Mouse (Mus musculus): Measurements from ENCODE around the gene Iglon5. TPM values are rescaled to one million over a fixed set of nuclear protein-coding genes. Genes with fewer than 3 reads are reported as not detected.
A peak's percentile ranks its signal among the peaks of the same experiment; 100 is the strongest.

The Iglon5 gene
- total RNA-seq, 2 experiments from 2014 or later, result 0.37 to 0.89 TPM

DNA sequence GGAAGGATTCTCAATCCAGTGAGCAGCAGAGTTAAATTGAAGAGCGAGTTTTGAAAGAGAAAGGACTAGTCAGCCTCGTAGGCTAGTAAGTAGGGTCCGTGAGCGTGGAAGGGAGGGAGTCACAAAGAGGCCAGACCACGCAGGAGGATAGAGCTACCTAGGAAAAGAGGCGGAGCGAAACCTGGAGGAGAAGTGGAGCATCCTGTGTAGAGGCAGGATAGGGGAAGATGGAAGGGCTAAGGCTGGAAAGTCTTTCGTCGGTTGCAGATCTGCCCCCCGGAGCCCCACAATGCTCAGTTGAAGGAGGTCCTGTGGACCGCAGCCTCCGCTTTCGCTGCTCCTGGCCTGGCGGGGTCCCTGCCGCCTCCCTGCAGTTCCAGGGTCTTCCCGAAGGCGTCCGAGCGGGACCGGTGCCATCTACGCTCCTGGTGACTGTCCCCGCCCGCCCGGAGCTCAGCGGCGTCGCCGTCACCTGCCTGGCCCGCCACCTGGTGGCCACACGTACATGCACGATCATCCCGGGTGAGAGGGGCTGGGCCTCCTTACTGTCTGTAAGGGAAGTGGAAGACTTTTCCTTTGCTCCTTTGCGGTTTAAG lies 23.7 kb downstream of the Iglon5 start:
- intact Hi-C loops (cut with DNase I), result loop anchor here (1.0 to 5.0 kb wide), 4 partner anchors 23 to 206 kb away; partner anchors contain the start of genes Ctu1 and Zfp658

DNA sequence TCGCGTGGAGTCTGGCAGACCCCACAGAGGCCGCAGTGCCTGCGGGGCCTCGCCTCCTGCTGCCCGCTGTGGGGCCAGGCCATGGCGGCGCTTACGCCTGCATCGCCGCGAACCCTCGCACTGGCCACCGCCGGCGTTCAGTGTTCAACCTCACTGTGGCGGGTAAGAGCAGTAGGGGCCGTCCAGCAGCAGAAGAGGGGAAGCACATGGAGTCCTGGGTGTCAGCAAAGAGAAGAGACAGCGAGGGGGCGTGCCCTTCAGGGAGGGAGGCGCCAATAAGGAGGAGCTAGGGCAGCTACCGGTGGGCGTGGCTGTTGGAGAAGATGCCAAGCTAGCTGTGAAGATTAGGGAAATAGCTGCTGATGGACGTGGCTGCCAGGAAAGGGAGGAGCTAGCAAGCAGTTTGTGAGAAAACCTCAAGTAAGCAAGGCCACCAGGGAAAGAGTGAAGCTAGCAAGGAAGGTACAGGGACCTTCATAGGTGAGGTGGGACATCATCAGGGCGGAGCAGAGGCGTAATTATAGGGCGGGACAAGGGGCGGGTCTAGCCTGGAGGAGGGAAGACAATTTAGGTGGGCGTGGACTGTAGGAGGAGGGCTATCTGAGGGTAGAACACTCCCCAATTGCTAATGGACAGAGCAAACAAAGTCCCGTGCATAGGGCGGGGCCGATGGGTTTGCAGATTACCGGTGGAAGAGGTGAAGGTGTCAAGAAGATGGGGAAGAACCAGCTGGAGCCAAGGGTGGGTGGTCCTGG lies 24.4 kb downstream of the Iglon5 start:
- intact Hi-C loops (cut with DNase I), result loop anchor here (1.0 to 5.0 kb wide), 4 partner anchors 23 to 207 kb away; partner anchors contain the start of genes Ctu1 and Zfp658
- DNase-seq, result peak; percentile 92 to 94

More for the DNA sequence above, 23.7 kb downstream of the Iglon5 start:
- DNase-seq, result peak; percentile 88 to 93

DNA sequence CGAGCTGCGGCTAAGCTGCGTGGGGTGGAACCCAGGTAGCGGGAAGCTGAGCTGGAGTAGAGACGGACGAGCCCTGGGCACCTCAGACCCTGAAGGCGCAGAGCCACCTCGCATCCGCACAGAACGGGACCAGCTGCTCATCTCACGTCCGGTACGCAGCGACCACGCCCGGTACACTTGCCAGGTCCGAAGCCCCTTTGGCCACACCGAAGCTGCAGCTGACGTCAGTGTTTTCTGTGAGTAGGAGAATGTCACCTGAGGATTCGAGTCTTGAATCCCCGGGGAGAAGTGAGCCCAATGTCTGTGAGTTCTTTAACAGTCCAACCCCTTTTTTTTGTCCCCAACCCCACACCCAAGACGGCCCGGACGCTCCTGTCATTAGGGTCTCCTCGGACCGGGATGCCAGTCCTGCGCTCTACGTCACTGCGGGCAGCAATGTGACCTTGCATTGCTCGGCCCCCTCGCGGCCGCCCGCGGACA lies 25.0 kb downstream of the Iglon5 start:
- intact Hi-C loops (cut with DNase I), result loop anchor here (5.0 kb wide), 3 partner anchors 97 to 207 kb away; partner anchors contain the start of genes Ctu1 and Zfp658
- DNase-seq, result no peak

DNA sequence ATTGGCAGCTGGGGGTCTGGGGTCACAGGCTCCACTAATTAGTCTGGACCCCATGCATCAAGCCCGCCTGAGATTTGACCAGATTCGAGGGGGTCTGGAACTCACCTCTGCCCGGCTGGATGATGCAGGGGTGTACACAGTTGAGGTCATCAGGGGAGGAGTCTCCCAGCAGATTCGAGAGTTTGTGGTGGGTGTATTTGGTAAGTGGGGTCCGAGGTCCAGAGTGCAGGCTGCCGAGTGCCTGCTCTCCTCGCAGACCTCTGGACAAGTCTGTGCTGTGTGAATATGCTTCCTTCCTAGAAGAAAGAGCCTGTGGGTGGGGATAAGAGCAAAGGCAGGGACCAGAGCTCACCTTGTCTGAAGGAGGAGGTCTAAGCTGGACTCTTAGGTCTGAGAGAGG lies 25.9 kb downstream of the Iglon5 start:
- intact Hi-C loops (cut with DNase I), result loop anchor here (5.0 kb wide), 1 partner anchor 118 kb away; no protein-coding TSS in a partner anchor
- no peak for DNase-seq

DNA sequence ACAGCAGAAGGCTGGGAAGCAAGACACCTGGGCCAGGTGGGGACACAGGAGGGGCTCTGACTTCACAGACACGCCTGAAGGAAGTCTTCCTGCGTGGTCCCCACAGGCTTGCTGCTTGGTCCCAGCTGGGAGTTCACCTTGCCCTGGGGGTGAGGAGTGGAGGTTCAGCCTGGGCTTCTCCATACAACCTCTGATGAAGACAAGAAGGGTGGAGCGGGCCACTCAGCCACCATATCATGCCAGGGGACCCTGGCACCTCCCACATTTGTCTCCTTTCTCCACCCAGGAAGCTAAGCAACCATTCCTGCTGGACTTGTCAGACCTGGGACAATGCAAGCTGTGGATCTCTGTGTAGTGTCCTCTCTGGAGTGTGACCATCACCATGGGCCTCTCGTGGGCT lies 27.0 kb downstream of the Iglon5 start, which contains the start of gene Vsig10l:
Vsig10l (plus strand) TSS at position 301 of the 400 bp plus-strand sequence.
- intact Hi-C loops (cut with DNase I), result loop anchor here (5.0 kb wide), 1 partner anchor 119 kb away; no protein-coding TSS in a partner anchor

DNA sequence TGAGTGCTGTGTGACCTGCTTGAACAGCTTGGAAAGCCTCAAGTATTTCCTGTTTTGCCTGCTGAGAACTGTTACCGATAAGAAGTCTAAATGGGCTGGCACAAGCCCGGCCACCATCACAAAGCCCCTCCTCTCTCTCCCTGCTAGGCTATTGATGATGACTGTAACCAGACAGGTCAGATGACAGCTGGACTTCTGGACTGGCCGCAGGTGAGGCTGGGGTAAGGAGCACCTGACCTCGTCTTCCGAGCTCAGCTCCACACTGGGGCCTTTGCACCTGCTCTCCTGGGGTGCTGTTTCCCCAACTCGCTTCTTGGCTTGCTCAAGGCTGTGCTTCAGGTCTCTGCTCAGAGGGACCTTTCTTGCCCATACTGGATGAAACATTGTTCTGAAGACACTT lies 35.5 kb downstream of the Iglon5 start:
- intact Hi-C loops (cut with DNase I), result no loop called here
- DNase-seq, result no peak

More for the DNA sequence above, 27.0 kb downstream of the Iglon5 start, which contains the start of gene Vsig10l:
- no peak for DNase-seq

DNA sequence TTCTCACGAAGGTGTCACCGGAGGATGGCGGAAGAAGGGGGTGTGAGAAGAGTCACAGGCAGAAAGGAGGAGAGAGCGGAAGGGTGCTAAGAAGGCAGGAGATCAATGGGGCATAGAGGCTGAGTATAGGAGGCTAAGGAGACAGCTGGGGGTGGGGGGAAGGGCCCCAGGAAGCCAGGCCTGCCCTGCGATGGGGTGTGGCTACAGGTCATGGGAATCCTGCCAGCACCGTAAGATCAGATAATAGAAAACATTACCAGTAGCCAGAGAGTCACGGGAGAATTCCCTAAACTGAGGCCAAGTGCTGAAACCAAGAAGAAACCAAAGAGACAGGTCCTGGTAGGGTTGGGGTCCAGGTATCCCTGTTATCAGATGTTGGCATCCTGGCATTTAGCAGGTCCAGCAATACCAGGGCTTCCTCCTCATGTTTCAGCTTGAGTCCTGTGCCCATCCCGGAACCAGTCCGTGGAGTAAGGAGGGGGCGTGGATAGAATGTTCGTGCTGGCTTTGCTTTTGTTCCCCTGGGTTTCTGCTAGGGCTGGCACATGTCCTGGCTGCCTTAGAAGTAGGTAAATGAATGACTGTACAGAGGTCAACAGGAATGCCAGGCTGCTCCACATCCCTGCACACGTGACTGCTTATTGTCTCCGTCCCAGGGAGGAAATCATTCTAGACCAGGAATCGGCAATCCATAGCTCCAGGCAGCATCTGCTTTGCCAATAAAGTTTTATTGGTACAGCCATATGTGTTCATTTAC lies 36.1 kb downstream of the Iglon5 start:
- DNase-seq, result no peak
- intact Hi-C loops (cut with DNase I), result no loop called here

DNA sequence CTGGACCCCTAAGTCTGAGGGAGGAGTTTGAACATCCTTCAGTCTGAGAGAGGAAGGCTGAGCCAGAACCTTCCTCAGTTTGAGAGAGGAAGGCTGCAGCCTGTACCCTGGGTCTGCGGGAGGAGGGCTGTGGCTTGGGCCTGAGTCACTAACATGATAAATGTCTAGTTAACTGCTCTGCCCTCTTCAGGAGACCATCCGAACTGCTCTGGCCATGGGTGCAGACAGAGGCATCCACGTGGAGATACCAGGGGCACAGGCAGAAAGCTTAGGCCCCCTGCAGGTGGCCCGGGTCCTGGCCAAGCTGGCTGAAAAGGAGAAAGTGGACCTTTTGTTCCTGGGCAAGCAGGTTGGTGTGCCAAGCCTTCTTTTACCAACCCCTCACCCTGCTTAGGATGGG lies 37.3 kb downstream of the Iglon5 start:
- peak in 1 of 2 experiments; percentile 44 for DNase-seq
- intact Hi-C loops (cut with DNase I), result no loop called here

DNA sequence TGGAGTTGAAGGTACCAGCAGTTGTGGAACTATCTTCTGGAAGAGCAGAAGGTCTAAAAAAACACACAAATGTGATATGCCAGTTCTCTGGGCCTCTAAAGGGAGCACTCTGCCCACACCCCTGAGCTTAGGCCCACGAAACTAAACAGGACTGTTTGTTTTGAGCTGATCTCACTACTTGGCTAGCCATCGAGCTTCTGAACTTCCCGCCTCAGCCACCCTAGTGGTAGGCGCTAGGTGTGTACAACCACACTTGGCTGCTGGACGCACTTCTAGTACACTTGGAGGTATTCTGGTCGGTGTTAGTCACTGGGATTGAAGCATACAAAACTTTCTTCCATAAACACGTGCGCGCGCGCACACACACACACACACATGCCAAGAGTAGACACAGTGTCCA lies 38.1 kb downstream of the Iglon5 start:
- no peak for DNase-seq
- intact Hi-C loops (cut with DNase I), result no loop called here

DNA sequence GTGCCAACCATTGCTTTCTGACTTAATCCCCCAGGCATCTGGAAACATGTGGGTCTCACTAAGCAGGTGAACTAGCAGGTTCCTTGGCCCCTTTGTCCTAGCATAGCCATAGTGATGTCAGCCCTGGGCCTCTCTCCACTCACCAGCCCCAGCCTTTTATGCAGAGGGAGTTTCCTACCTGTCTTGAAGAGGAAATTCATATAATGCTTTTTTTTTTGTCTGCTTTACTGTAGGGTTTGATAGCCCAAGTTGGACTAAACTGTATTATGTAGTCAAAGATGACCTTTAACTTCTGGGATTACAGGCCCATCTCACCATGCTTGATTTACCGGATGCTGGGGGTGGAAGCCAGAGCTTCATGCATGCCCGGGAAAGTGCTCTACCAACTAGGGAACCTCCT lies 40.1 kb downstream of the Iglon5 start:
- intact Hi-C loops (cut with DNase I), result loop anchor here (10.0 kb wide), 1 partner anchor 795 kb away; the partner anchor contains the start of genes 1700028J19Rik and 2410002F23Rik
- no peak for DNase-seq

DNA sequence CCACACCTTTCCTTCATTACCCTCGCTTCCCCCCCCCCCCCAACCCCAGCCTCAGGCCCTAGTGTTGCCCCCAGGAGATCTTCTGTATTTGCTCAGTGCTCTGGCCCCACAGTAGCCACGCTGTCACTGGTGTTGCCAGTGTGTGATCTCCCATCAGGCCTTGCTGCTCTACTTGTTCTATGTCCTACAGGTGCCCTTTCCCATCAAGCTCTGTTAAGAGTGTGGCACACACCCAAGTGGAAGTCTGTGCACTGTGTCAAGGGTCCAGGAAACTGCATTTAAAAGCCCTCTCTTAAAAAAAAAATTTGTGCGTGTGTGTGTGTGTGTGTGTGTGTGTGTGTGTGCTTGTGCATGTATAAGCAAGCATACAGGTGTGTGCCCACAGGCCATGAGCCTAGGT lies 41.6 kb downstream of the Iglon5 start:
- peak; percentile 51 to 64 for DNase-seq
- intact Hi-C loops (cut with DNase I), result loop anchor here (10.0 kb wide), 1 partner anchor 797 kb away; the partner anchor contains the start of genes 1700028J19Rik and 2410002F23Rik

DNA sequence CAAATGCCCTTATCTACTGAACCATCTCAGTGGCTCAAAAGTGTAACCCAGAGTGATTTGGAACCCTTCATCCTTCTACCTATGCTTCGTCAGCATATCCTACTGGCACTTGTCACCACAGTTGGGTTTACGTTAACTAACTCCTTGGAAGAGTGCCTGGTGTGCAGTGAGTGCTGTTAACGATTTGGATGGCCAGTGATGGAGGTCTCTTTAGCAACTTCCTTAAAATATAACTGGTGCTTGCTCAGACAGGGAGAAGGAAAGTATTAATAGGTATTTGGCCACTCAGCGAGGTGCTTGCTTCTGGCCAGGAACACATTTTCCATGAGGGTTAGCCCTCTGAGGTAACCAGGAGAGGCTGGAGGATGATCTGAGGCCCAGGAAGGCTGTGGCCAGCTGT lies 42.1 kb downstream of the Iglon5 start:
- peak in 1 of 2 experiments; percentile 17 for DNase-seq
- intact Hi-C loops (cut with DNase I), result loop anchor here (10.0 kb wide), 1 partner anchor 797 kb away; the partner anchor contains the start of genes 1700028J19Rik and 2410002F23Rik

DNA sequence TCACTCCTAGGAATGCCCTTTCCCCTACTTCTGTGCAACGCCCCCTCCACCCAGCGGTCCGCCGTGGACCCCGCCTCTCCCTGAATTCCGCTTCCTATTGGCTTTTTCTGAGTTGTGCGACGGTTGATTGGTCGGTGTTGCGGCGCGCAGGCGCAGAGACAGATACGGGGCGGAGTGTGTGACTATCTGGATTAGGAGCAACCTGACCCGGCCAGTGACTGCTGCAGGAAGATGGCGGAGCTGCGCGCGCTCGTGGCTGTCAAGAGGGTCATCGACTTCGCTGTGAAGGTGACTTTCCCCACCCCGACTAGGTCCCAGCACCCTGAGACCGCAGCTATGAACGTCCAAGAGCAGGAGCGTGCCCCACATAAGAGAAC lies 46.0 kb downstream of the Iglon5 start, which contains the start of the genes Etfb and Gm45233:
Etfb (plus strand) TSS at position 167 of the 377 bp plus-strand sequence.
Gm45233 (plus strand) TSS at position 212 of the 377 bp plus-strand sequence.
- DNase-seq, result peak; percentile 96 to 98
- intact Hi-C loops (cut with DNase I), result loop anchor here (2.0 to 10.0 kb wide), 3 partner anchors 23 to 801 kb away; partner anchors contain the start of genes 1700028J19Rik, 2410002F23Rik and Zfp715

DNA sequence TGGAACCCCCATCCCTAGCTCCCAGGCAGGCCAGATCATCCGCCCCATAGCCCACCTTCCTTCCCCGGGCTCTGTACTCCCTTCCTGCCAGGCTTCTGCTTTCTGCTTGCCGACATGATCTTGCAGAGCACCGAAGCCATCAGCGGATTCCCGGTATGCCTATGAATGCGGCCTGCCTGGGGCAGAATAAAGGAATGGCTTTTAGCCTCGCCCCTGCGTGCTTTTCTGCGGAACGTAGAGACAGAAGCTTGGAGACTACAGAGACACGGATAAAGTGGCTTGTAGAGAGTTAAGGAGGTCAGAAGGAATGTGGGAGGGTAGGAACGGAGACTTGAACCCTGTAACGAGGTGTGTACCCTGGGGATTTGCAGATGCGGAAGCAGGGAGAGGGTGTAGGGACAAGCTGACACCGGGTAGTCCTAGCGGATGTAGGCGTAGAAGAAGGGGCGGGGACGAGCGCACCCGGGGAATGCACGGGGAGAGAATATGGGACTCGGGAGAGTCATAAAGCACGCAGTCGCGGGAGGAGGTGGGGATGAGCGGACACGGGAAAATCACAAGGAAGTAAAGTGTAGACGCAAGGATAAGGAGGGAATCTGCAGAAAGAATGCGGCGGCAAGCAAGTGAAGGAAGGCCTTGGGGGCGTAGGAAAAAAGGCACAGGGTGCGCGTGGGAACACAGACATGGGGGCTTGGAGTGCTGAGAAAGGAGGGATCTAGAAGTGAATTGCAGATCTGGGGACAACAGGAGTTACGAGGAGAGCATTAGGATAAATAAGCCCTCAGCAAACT lies 46.6 kb downstream of the Iglon5 start:
- DNase-seq, result peak; percentile 89 to 90
- intact Hi-C loops (cut with DNase I), result loop anchor here (2.0 to 10.0 kb wide), 3 partner anchors 23 to 801 kb away; partner anchors contain the start of genes 1700028J19Rik, 2410002F23Rik and Zfp715

DNA sequence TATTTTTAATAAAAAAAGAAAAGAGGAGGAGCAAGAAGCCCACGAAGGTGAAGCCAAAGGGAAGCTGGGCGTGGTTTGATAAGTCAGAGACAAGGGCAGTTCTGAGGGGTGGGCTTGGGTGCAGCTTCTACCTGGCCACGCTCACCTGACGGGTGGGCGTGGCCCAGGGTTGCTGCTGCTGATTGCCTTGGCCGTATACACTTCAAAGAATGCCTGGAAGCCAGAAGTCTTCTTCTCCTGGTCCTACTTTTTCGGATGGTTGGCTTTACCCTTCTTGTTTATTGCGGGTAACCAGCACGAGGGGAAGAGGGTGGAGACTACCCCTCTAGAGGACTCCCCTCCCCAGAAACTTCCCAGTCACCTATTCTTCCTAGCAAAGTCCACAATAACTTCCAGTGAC lies 47.2 kb downstream of the Iglon5 start:
- DNase-seq, result no peak
- intact Hi-C loops (cut with DNase I), result loop anchor here (1.0 to 10.0 kb wide), 4 partner anchors 24 to 802 kb away; partner anchors contain the start of genes 1700028J19Rik, 2410002F23Rik and Zfp715

DNA sequence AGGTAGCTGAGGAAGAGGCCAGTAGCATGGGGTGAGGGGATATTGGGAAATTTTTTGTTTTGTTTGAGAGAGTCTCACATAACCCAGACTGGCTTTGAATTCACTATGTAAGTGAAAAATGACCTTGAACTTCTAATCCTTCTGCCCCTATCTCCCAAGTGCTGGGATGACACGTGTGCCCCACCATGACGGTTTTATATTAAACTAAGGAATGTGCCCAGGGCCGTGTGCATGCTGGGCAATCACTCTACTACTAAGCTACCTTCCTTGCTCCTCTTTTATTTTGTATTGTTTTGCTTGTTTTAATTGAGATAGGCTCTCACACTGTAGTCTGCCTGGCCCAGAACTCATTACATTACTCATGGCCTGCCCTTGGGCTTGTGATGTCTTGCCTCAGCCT lies 48.8 kb downstream of the Iglon5 start:
- intact Hi-C loops (cut with DNase I), result loop anchor here (5.0 to 10.0 kb wide), 2 partner anchors 129 to 804 kb away; partner anchors contain the start of genes 1700028J19Rik, 2410002F23Rik and Zfp715

DNA sequence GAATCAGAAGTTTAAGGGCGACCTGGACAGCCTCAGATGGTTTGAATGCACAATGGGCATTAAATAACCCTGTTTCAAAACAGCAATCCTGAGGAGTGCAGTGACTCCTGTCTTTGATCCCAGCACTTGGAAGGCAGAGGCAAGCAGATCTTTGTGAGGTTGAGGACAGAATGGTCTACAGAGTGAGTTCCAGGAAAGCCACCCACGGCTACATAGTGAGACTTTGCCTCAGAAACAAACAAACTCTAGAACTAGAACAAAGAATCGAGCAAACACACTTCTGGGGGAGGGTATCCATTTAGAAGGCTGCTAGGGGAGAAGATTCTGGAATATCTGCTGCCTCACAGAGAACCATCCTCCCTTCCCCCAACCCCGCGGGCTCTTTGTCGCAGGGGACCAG lies 49.4 kb downstream of the Iglon5 start, which contains the start of gene Cldnd2:
Cldnd2 (plus strand) TSS at position 301 of the 400 bp plus-strand sequence.
- DNase-seq, result no peak
- intact Hi-C loops (cut with DNase I), result loop anchor here (5.0 to 10.0 kb wide), 2 partner anchors 128 to 804 kb away; partner anchors contain the start of genes 1700028J19Rik, 2410002F23Rik and Zfp715

More for the DNA sequence above, 48.8 kb downstream of the Iglon5 start:
- DNase-seq, result no peak

DNA sequence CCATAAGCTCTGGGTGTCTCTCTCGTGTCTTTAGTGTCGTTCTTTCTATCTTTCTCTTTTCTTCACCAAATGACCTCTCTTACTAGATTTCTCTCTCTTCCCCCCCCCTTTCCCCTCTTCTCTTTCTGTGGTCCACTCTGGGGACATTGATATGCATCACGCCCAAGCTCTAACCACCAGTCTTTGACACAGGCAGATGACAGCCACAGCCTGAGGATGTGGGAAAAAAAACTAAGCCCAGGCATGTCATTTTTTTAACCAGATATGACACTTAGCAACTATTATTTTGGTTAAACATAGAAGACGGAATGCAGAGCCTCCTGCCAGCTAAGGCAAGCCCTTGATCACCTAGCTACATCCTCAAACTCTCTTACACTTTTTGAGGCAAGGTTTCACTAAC lies 51.3 kb downstream of the Iglon5 start:
- intact Hi-C loops (cut with DNase I), result no loop called here
- no peak for DNase-seq
